Mouse (Mus musculus) lung, adult 2 months (tissue): ENCODE results near the gene Col4a1.

Source experiments
- CTCF ChIP-seq: fragments of 200-500 bp; IDR thresholded peaks from 2 replicates; pipeline ENCODE4 v1.5.1; 2011; ENCODE audit warnings: mild to moderate bottlenecking, low read length, control low read depth; ENCODE audit not compliant: insufficient read depth
- POLR2A ChIP-seq: fragments of 200-500 bp; IDR thresholded peaks from 2 replicates; pipeline ENCODE4 v1.6.1; 2011; ENCODE audit warnings: low read depth, mild to moderate bottlenecking, control low read depth, low read length, borderline replicate concordance; ENCODE audit errors: extremely low read depth

GRCm38 (mm10) chr8:11274415-11274814, 38.2 kb downstream of the Col4a1 start:
- TF ChIP-seq CTCF (no peak), POLR2A (no peak)
